Mouse (Mus musculus): ENCODE data around the gene S100g.

- TF ChIP-seq CTCF (conservative IDR thresholded peaks at IDR 0.05 in 1 of 2, IDR thresholded peaks at IDR 0.05 in 1 of 2; ENCODE audit: low read depth in 2 of 2, low read length in 2 of 2) (no peak), SIN3A (IDR thresholded peaks at IDR 0.05; ENCODE audit: low read length) (no peak), CHD1 (IDR thresholded peaks at IDR 0.05; ENCODE audit: low read depth, low read length) (no peak), GABPA (IDR thresholded peaks at IDR 0.05; ENCODE audit: insufficient replicate concordance, low read depth, low read length) (no peak), TBP (conservative IDR thresholded peaks at IDR 0.05; ENCODE audit: low read depth, low read length) (no peak), ELF1 (IDR thresholded peaks at IDR 0.05; ENCODE audit: low read depth, low read length) (no peak), BHLHE40 (IDR thresholded peaks at IDR 0.05; ENCODE audit: low read depth, low read length) (no peak), UBTF (IDR thresholded peaks at IDR 0.05; ENCODE audit: low read depth, low read length) (no peak), NELFE (IDR thresholded peaks at IDR 0.05; ENCODE audit: low read depth, low read length) (no peak), POLR2A (IDR thresholded peaks at IDR 0.05; ENCODE audit: low read depth, low read length) (no peak), MAX (IDR thresholded peaks at IDR 0.05; ENCODE audit: low read length) (no peak), HCFC1 (IDR thresholded peaks at IDR 0.05; ENCODE audit: low read depth, low read length) (no peak)
Observed at GRCm38 (mm10) chrX:162991396-162991795, 27.0 kb upstream of the S100g start.

Data from CH12.LX (cell line).